Mouse (Mus musculus) olfactory bulb, adult 2 months (tissue): ENCODE measurements around the gene Dpp4.

Source experiments
- CTCF ChIP-seq: fragments of 200-500 bp; IDR thresholded peaks from 2 replicates; pipeline ENCODE4 v1.5.1; 2012; ENCODE audit warnings: low read depth, mild to moderate bottlenecking, low read length, moderate library complexity; ENCODE audit not compliant: insufficient read depth
- POLR2A ChIP-seq: fragments of 200-500 bp; IDR thresholded peaks from 2 replicates; pipeline ENCODE4 v1.6.1; 2012; ENCODE audit warnings: mild to moderate bottlenecking, low read depth, low read length, moderate library complexity; ENCODE audit not compliant: insufficient read depth

DNA sequence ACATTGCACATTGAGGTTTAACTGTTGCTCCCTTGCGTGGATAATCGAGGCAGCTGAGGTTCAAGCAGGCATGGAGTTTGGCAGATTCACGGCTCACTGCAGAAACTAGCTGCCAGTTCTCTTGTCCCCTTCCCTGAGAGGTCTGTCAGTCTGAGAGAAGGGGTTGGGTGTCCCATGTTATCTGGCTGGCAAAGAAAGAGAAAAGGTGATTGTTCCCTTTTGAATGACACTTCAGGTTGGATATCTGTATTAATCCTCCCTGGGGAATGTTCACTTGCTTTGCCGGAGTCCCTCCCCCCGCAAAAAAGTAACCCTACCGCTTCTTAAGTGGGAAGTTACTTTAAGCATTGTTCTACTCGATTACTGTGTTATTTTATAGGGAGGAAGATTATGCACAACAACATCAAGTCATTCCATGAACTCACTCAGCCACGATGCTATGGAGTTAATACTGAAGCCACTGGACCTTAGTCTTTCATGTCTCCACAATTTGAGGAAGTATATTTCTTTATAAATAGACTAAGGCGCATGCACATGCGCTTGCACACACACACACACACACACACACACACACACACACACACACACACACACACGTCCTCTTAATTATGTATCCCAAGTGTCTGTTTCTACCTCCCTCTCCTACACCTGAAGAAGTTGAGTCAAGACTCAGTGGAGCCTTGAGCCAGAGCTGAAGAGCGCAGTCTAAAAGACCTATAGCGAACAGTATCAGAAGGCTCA lies at the start of gene Dpp4:
- TF ChIP-seq CTCF (no peak), POLR2A (no peak)
